ENCODE assay signal across 17 mouse cellular contexts in the genomic region with DNA sequence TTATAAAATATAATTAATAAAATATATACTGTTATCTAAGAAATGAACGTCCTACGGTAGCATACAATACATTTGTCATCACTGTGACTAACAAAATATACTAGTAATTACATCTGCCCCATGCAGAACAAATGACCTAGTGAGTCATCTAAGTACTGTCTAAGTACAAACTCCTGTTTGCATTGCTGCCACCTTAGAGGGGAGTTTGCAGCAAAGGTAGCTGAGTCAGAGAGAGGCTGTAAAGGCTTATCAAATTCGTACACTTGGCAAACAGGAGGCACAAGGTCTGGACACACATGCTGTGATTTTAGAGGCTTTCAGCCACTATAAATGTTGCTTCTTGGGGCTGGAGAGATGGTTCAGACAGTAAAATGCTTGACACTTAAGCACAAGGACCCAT.
"Had no signal": no experiment of that assay in that cellular context is flagged by ENCODE, and none has a peak within 500 bp of the region (broad histone marks: within the 10 kb centered on the region; RNA-seq: fewer than 3 reads in every experiment).

No protein-coding gene starts in this region.

- H3K4me2 ChIP-seq: heart, embryonic 11.5 days; heart, embryonic 12.5 days; heart, embryonic 13.5 days; heart, embryonic 15.5 days; hindbrain, embryonic 12.5 days; hindbrain, embryonic 13.5 days; hindbrain, embryonic 14.5 days; hindbrain, embryonic 15.5 days; kidney, embryonic 15.5 days had no signal

- ATAC-seq: hindbrain, embryonic 16.5 days; hindbrain, postnatal 0 days; inflammation-experienced regulatory T-cells, adult 6 months had no signal

- H3K27ac ChIP-seq: heart, embryonic 10.5 days; heart, embryonic 13.5 days; heart, embryonic 15.5 days; hindbrain, embryonic 10.5 days; hindbrain, embryonic 12.5 days; hindbrain, embryonic 13.5 days; hindbrain, embryonic 14.5 days; hindbrain, embryonic 15.5 days; hindbrain, postnatal 0 days; kidney, embryonic 15.5 days; kidney, postnatal 0 days; layer of hippocampus, adult 2 months; left cerebral cortex, adult 2 months had no signal

- H3K4me1 ChIP-seq: heart, embryonic 10.5 days; heart, embryonic 12.5 days; heart, embryonic 13.5 days; heart, embryonic 15.5 days; hindbrain, embryonic 10.5 days; hindbrain, embryonic 12.5 days; hindbrain, embryonic 13.5 days; hindbrain, embryonic 15.5 days; kidney, embryonic 15.5 days had no signal

- H3K36me3 ChIP-seq: heart, embryonic 10.5 days; heart, embryonic 12.5 days; heart, embryonic 13.5 days; heart, embryonic 15.5 days; hindbrain, embryonic 10.5 days; hindbrain, embryonic 12.5 days; hindbrain, embryonic 13.5 days; hindbrain, embryonic 15.5 days; kidney, embryonic 15.5 days had no signal

- H3K4me3 ChIP-seq: heart, embryonic 10.5 days; heart, embryonic 12.5 days; heart, embryonic 13.5 days; heart, embryonic 15.5 days; hindbrain, embryonic 10.5 days; hindbrain, embryonic 12.5 days; hindbrain, embryonic 13.5 days; hindbrain, embryonic 15.5 days; kidney, embryonic 15.5 days; layer of hippocampus, adult 2 months; left cerebral cortex, adult 2 months had no signal

- H3K27me3 ChIP-seq: heart, embryonic 12.5 days; heart, embryonic 13.5 days; heart, embryonic 15.5 days; hindbrain, embryonic 12.5 days; hindbrain, embryonic 13.5 days; hindbrain, embryonic 15.5 days; kidney, embryonic 15.5 days had no signal

- H3K9me3 ChIP-seq: heart, embryonic 10.5 days; heart, embryonic 13.5 days; heart, embryonic 15.5 days; hindbrain, embryonic 10.5 days; hindbrain, embryonic 12.5 days; hindbrain, embryonic 13.5 days; hindbrain, embryonic 15.5 days; kidney, embryonic 15.5 days had no signal

- H3K9ac ChIP-seq: heart, embryonic 12.5 days; heart, embryonic 13.5 days; heart, embryonic 15.5 days; hindbrain, embryonic 12.5 days; hindbrain, embryonic 13.5 days; hindbrain, embryonic 14.5 days; hindbrain, embryonic 15.5 days; kidney, embryonic 15.5 days had no signal
